Mouse (Mus musculus): ENCODE measurements at regions not wholly inside any gene's neighbourhood (a gene's known extent, or its start where the extent isn't known, plus 50 kb on each side); places are given as distances from the start of the nearest gene placed in this dataset.
A peak's percentile ranks its signal among the peaks of the same experiment; 100 is the strongest.

- no peak overlapping the region for H3K4me3 ChIP-seq (ENCODE audit: low read depth, low read length)
Observed at GRCm38 (mm10) chr12:26903894-26904272, 434.9 kb downstream of the Cmpk2 start.

GRCm38 (mm10) chr12:26903073-26903893 is 434.3 kb downstream of the Cmpk2 start:
- H3K9ac ChIP-seq (ENCODE audit: low read depth, low read length), result no peak overlapping the region
- WGBS (ENCODE audit: insufficient replicate concordance), result 41% methylated on average over 23 of the region's 23 CpGs
- ATAC-seq (replicated peaks; ENCODE audit: insufficient number of reproducible peaks, low FRiP score, low TSS enrichment), result no peak
- H3K4me3 ChIP-seq (ENCODE audit: low read depth, low read length), result no peak overlapping the region
- H3K27ac ChIP-seq (ENCODE audit: low read depth, low read length), result no peak overlapping the region
- no peaks in the 10 kb centered on the region; the same call in 1 of the 2 replicates for H3K27me3 ChIP-seq (ENCODE audit: control insufficient read depth, insufficient read depth, low read length)
- H3K9me3 ChIP-seq (replicated peaks; ENCODE audit: control insufficient read depth, low read length), result no peaks in the 10 kb centered on the region
- H3K36me3 ChIP-seq (ENCODE audit: control insufficient read depth, insufficient read depth, low read length), result no peaks in the 10 kb centered on the region
- H3K4me2 ChIP-seq, result peak overlapping the region; percentile 53
- H3K4me1 ChIP-seq (ENCODE audit: control insufficient read depth, insufficient read depth, low read length), result no peaks in the 10 kb centered on the region

More at GRCm38 (mm10) chr12:26903894-26904272, 434.9 kb downstream of the Cmpk2 start:
- Histone ChIP-seq H3K4me2 (peak overlapping the region; percentile 53; the same call in 1 of the 2 replicates), H3K36me3 (ENCODE audit: control insufficient read depth, insufficient read depth, low read length) (no peaks in the 10 kb centered on the region), H3K9ac (ENCODE audit: low read depth, low read length) (no peak overlapping the region), H3K27me3 (ENCODE audit: control insufficient read depth, insufficient read depth, low read length) (no peaks in the 10 kb centered on the region; the same call in 1 of the 2 replicates), H3K27ac (ENCODE audit: low read depth, low read length) (no peak overlapping the region), H3K9me3 (replicated peaks; ENCODE audit: control insufficient read depth, low read length) (no peaks in the 10 kb centered on the region), H3K4me1 (ENCODE audit: control insufficient read depth, insufficient read depth, low read length) (no peaks in the 10 kb centered on the region)
- 44% methylated on average over 2 of the region's 2 CpGs for WGBS (ENCODE audit: insufficient replicate concordance)
- no peak for ATAC-seq (replicated peaks; ENCODE audit: insufficient number of reproducible peaks, low FRiP score, low TSS enrichment)

GRCm38 (mm10) chr12:26891190-26891589 is 422.2 kb downstream of the Cmpk2 start:
- H3K27me3 ChIP-seq (ENCODE audit: control insufficient read depth, insufficient read depth, low read length), result no peaks in the 10 kb centered on the region
- no peaks in the 10 kb centered on the region for H3K4me1 ChIP-seq (ENCODE audit: control insufficient read depth, insufficient read depth, low read length)
- no peak overlapping the region for H3K9ac ChIP-seq (ENCODE audit: low read depth, low read length)
- WGBS (ENCODE audit: insufficient replicate concordance), result 73% methylated on average over 4 of the region's 4 CpGs
- no peak for ATAC-seq (replicated peaks; ENCODE audit: insufficient number of reproducible peaks, low FRiP score, low TSS enrichment)
- H3K4me3 ChIP-seq (ENCODE audit: low read depth, low read length), result no peak overlapping the region
- no peaks in the 10 kb centered on the region for H3K36me3 ChIP-seq (ENCODE audit: control insufficient read depth, insufficient read depth, low read length)
- H3K27ac ChIP-seq (ENCODE audit: low read depth, low read length), result no peak overlapping the region
- H3K9me3 ChIP-seq (replicated peaks; ENCODE audit: control insufficient read depth, low read length), result no peaks in the 10 kb centered on the region
- H3K4me2 ChIP-seq, result no peak overlapping the region

GRCm38 (mm10) chr12:26886635-26887014 is 417.6 kb downstream of the Cmpk2 start:
- 65% methylated on average over 7 of the region's 7 CpGs for WGBS (ENCODE audit: insufficient replicate concordance)
- Histone ChIP-seq H3K4me2 (no peak overlapping the region), H3K36me3 (ENCODE audit: control insufficient read depth, insufficient read depth, low read length) (no peaks in the 10 kb centered on the region), H3K4me1 (ENCODE audit: control insufficient read depth, insufficient read depth, low read length) (peaks cover 2% of the 10 kb centered on the region; the same call in 1 of the 2 replicates), H3K27me3 (ENCODE audit: control insufficient read depth, insufficient read depth, low read length) (no peaks in the 10 kb centered on the region), H3K27ac (ENCODE audit: low read depth, low read length) (no peak overlapping the region), H3K4me3 (ENCODE audit: low read depth, low read length) (no peak overlapping the region), H3K9ac (ENCODE audit: low read depth, low read length) (no peak overlapping the region), H3K9me3 (replicated peaks; ENCODE audit: control insufficient read depth, low read length) (no peaks in the 10 kb centered on the region)
- no peak for ATAC-seq (replicated peaks; ENCODE audit: insufficient number of reproducible peaks, low FRiP score, low TSS enrichment)

- Histone ChIP-seq H3K4me2 (no peak overlapping the region), H3K9me3 (replicated peaks; ENCODE audit: control insufficient read depth, low read length) (no peaks in the 10 kb centered on the region), H3K36me3 (ENCODE audit: control insufficient read depth, insufficient read depth, low read length) (no peaks in the 10 kb centered on the region), H3K4me3 (ENCODE audit: low read depth, low read length) (no peak overlapping the region), H3K9ac (ENCODE audit: low read depth, low read length) (no peak overlapping the region), H3K4me1 (ENCODE audit: control insufficient read depth, insufficient read depth, low read length) (peaks cover 2% of the 10 kb centered on the region; the same call in 1 of the 2 replicates), H3K27me3 (ENCODE audit: control insufficient read depth, insufficient read depth, low read length) (no peaks in the 10 kb centered on the region), H3K27ac (ENCODE audit: low read depth, low read length) (no peak overlapping the region)
- no peak for ATAC-seq (replicated peaks; ENCODE audit: insufficient number of reproducible peaks, low FRiP score, low TSS enrichment)
- WGBS (ENCODE audit: insufficient replicate concordance), result 51% methylated on average over 12 of the region's 12 CpGs
Observed at GRCm38 (mm10) chr12:26885831-26886634, 417.0 kb downstream of the Cmpk2 start.

GRCm38 (mm10) chr12:26885083-26885482 is 416.1 kb downstream of the Cmpk2 start:
- Histone ChIP-seq H3K27me3 (ENCODE audit: control insufficient read depth, insufficient read depth, low read length) (no peaks in the 10 kb centered on the region), H3K27ac (ENCODE audit: low read depth, low read length) (no peak overlapping the region), H3K9ac (ENCODE audit: low read depth, low read length) (no peak overlapping the region), H3K4me2 (no peak overlapping the region), H3K9me3 (replicated peaks; ENCODE audit: control insufficient read depth, low read length) (no peaks in the 10 kb centered on the region), H3K4me3 (ENCODE audit: low read depth, low read length) (no peak overlapping the region), H3K36me3 (ENCODE audit: control insufficient read depth, insufficient read depth, low read length) (no peaks in the 10 kb centered on the region), H3K4me1 (ENCODE audit: control insufficient read depth, insufficient read depth, low read length) (peaks cover 2% of the 10 kb centered on the region; the same call in 1 of the 2 replicates)
- WGBS (ENCODE audit: insufficient replicate concordance), result 75% methylated on average over 3 of the region's 3 CpGs
- no peak for ATAC-seq (replicated peaks; ENCODE audit: insufficient number of reproducible peaks, low FRiP score, low TSS enrichment)

GRCm38 (mm10) chr12:26884156-26884555 is 415.2 kb downstream of the Cmpk2 start:
- 57% methylated on average over 5 of the region's 5 CpGs for WGBS (ENCODE audit: insufficient replicate concordance)
- H3K4me3 ChIP-seq (ENCODE audit: low read depth, low read length), result no peak overlapping the region
- peaks cover 2% of the 10 kb centered on the region; the same call in 1 of the 2 replicates for H3K4me1 ChIP-seq (ENCODE audit: control insufficient read depth, insufficient read depth, low read length)
- no peaks in the 10 kb centered on the region for H3K36me3 ChIP-seq (ENCODE audit: control insufficient read depth, insufficient read depth, low read length)
- no peak overlapping the region for H3K9ac ChIP-seq (ENCODE audit: low read depth, low read length)
- no peak for ATAC-seq (replicated peaks; ENCODE audit: insufficient number of reproducible peaks, low FRiP score, low TSS enrichment)
- H3K4me2 ChIP-seq, result no peak overlapping the region
- H3K9me3 ChIP-seq (replicated peaks; ENCODE audit: control insufficient read depth, low read length), result no peaks in the 10 kb centered on the region
- no peak overlapping the region for H3K27ac ChIP-seq (ENCODE audit: low read depth, low read length)
- H3K27me3 ChIP-seq (ENCODE audit: control insufficient read depth, insufficient read depth, low read length), result no peaks in the 10 kb centered on the region

GRCm38 (mm10) chr12:26877691-26878121 is 408.7 kb downstream of the Cmpk2 start:
- no peak overlapping the region for H3K4me3 ChIP-seq (ENCODE audit: low read depth, low read length)
- no peak overlapping the region for H3K4me2 ChIP-seq
- H3K9ac ChIP-seq (ENCODE audit: low read depth, low read length), result no peak overlapping the region
- no peaks in the 10 kb centered on the region for H3K9me3 ChIP-seq (replicated peaks; ENCODE audit: control insufficient read depth, low read length)
- H3K36me3 ChIP-seq (ENCODE audit: control insufficient read depth, insufficient read depth, low read length), result no peaks in the 10 kb centered on the region
- no peak for ATAC-seq (replicated peaks; ENCODE audit: insufficient number of reproducible peaks, low FRiP score, low TSS enrichment)
- H3K27ac ChIP-seq (ENCODE audit: low read depth, low read length), result no peak overlapping the region
- WGBS (ENCODE audit: insufficient replicate concordance), result 54% methylated on average over 2 of the region's 2 CpGs
- H3K27me3 ChIP-seq (ENCODE audit: control insufficient read depth, insufficient read depth, low read length), result no peaks in the 10 kb centered on the region
- H3K4me1 ChIP-seq (ENCODE audit: control insufficient read depth, insufficient read depth, low read length), result no peaks in the 10 kb centered on the region

Data from heart, embryonic 11.5 days (tissue).